Mouse (Mus musculus) erythroblast, embryonic 14.5 days (primary cell): ENCODE measurements around the gene Pga5.

Experiments used
- GATA1 ChIP-seq: IDR thresholded peaks from 2 replicates; pipeline ENCODE4 v1.6.1; 2012; ENCODE audit warnings: low read length, inconsistent platforms, mixed read lengths
- TAL1 ChIP-seq: IDR thresholded peaks from 3 replicates; pipeline ENCODE4 v1.6.1; 2012; ENCODE audit warnings: low read length, inconsistent platforms, mixed read lengths

DNA sequence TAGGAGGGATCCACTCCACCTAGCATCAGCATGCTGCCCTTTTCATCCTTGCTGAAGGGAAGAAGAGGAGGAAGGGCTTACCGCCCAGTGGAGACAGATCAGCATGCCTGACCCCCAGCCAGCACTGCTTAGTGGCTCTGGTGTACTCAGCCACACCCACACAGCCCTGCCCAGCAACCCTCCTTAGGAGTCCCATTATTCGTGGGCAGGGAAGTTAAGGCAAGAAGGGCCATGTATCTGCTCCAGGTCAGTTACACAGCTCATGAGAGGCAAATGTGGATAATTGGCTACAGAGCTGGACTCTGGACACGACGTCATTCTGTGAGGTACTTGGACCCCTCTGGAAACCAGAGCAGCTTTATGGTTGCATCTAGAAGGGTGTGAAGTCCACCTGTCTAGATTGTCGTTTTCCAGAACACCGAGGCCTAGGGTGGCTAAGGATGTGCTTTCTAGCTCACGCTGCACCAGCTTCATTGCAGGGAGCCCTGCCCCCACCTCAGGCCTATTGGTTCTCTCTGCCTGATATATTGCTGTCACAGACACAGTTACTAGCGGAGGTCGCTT lies 5.9 kb downstream of the Pga5 start:
- TF ChIP-seq TAL1 (no peak), GATA1 (no peak)
